Mouse (Mus musculus) cerebellum, adult 2 months (tissue): ENCODE measurements around the gene Ndufv1.
A peak's percentile ranks its signal among the peaks of the same experiment; 100 is the strongest.

ENCODE experiments used
- CTCF ChIP-seq: fragments of 200-500 bp; IDR thresholded peaks from 2 replicates; pipeline ENCODE4 v1.5.1; 2011; ENCODE audit warnings: low read depth, mild to moderate bottlenecking, control low read depth, low read length, moderate library complexity, borderline replicate concordance; ENCODE audit not compliant: insufficient read depth
- POLR2A ChIP-seq: fragments of 200-500 bp; IDR thresholded peaks from 2 replicates; pipeline ENCODE4 v1.6.1; 2011; ENCODE audit warnings: low read length, control low read depth, borderline replicate concordance; ENCODE audit not compliant: insufficient read depth

- TF ChIP-seq CTCF, result peak; percentile 86
- no peak for TF ChIP-seq POLR2A
Measured at GRCm38 (mm10) chr19:4018743-4019583, 6.4 kb upstream of the Ndufv1 start.
